Mouse (Mus musculus): Measurements from ENCODE around the gene P2ry2.

- TF ChIP-seq CHD2 (IDR thresholded peaks at IDR 0.05; ENCODE audit: low read depth, low read length) (no peak), MAFK (IDR thresholded peaks at IDR 0.05; ENCODE audit: insufficient read depth, low read depth, low read length) (no peak), HCFC1 (IDR thresholded peaks at IDR 0.05; ENCODE audit: borderline replicate concordance, insufficient read depth, low read length) (no peak), ZNF384 (IDR thresholded peaks at IDR 0.05; ENCODE audit: low read depth, low read length) (no peak)
Measured at GRCm38 (mm10) chr7:101049326-101050087, 36.8 kb upstream of the P2ry2 start.

Data from ES-E14 (cell line).